Mouse (Mus musculus) frontal cortex, adult 2 months (tissue): ENCODE data around the gene Sf3b4. TPM values are rescaled to one million over a fixed set of nuclear protein-coding genes. Genes with fewer than 3 reads are reported as not detected.

Experiments
- DNase-seq, 2 experiments: peaks; one replicate each; pipeline ENCODE4 v3.0.0; 2022; ENCODE audit warnings: low spot score in 1 of 2; ENCODE audit errors: extremely low spot score in 1 of 2
- polyA plus RNA-seq: library from polyadenylated mRNA; depleted of rRNA; stranded (reverse); fragments of >200 nt; gene quantifications from 2 replicates; pipeline ENCODE4 v1.2.3, GENCODE M21; 2012; rRNA removed

Sf3b4 gene
- polyA plus RNA-seq: 56.5 and 61.5 TPM in 2 replicates

DNA sequence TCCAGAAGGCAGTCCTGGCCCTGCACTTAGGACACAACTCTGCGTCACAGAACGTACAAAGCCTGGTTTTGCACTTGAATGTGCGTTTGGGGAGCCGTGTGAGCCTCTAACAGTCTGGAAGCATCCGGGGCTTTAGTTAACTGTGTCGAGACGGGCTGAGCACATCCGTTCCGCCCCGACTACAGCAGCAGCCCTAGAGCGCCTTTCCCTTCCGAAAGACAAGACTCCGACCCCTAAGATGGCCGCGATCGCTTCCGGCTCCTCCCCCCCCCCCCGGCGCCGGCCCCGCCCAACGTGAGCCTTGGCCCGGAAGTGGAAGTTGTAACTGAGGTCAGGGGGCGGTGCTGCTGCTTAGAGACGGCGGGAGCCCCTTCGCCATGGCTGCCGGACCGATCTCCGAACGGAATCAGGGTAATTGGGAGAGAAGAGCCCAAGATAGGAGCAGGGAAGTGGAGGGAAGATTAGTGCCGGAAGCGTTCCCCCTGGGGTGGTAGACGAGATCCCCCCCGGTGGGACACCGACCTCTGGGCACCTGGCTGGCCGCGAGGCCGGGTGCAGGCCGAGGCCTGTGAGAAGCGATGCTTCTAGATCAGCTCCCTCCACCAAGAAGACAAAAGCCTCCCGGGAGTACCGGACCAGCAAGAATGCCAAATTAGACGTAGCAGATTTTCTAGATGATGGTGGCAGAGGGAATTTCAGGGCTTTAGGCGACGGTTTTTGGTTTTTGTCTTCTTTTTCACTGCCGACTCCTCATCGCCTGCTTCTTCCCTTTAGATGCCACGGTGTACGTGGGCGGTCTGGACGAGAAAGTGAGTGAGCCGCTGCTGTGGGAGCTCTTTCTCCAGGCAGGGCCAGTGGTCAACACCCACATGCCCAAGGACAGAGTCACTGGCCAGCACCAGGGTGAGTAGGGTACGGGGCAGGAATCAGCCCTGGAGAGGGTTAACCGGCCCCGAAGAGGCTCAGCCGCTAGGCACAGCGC is at the start of gene Sf3b4:
TSS of gene Sf3b4 (plus strand) at position 136 of the 982 bp plus-strand sequence.
- peak; percentile 75 to 82 for DNase-seq

DNA sequence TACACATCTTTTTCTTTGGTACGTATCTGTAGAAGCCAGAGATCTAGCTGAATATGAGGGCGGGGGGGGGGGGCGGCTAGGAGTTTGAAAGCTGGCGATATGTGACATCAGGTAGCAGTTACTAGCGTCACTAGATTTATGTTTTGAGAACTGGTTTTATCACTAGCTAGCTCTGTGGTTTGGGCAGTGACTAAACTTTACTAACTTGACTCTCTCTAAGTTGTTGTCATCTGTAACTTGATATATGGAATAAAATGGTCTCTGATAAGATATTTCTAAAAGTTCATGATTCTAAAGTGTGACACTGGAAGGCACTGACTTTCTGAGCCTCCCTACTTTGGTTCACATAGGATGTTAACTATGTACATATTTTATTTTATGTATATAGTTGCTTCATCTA is 47.9 kb upstream of the Sf3b4 start:
- no peak for DNase-seq

DNA sequence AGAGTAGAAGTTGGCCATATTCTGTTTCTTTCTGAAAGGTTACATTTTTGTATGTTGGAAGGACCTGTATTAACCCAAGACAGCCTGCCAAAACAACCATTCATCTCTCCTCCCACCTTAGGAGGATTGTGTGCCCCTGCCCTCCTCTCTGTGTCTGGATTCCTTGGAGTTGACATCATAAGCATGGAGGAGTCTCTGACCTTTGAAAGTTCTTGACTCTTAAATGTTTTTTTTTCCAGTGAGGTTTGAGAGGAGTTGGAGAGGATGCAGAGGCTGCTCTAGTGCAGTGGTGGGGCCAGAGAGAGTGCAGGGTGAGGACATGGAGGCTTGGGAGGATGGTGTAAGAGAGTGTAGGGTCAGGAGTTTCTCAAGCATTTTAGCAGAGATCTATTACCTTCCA is 44.0 kb upstream of the Sf3b4 start:
- DNase-seq: no peak

DNA sequence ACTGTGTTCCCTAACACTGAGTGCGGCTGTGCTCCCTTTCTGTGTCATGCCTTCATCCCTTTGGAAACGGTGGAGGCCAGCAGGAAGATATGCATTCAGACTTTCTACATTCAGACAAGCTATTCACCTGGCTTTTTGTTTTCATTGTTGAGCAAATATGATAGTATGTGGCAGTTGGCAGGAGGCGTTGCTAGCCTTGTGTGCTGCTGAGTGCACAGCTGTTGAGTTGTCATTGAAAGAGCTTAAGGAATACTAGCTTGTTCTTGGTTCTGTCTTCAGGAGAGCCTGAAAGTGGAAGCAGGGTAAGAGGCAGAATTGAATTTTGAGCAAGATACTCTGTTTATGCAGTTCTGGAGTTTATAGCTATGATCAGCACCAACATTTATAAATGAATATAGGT is 39.7 kb upstream of the Sf3b4 start:
- no peak for DNase-seq

DNA sequence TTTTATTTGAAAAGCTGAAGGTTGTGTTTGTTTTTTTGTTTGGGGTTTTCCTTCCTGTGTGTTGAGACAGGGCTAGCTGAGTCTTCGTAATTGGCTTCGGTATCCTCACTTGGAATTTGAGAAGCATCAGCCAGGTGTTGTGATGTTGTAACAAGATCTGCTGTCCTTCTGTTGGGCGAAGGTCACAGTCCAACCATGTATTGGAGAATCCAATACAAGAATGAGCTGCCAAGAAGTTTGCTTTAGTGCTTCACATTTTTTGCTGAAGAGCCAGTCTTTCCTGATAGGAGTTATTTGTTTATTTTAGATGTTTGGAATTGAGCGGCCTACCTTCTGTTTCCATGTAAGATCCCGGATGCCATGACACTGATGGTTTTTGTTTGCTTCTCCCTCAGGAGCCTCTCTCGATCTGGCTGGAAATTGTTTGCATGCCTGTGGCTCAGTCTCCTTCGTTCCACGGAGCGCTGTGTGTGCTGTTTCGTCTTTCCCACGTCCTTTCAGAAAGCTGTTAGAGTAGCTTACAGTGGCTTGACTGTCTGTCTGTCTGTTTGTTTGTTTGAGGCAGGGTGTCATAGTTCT is 38.7 kb upstream of the Sf3b4 start:
- no peak for DNase-seq

DNA sequence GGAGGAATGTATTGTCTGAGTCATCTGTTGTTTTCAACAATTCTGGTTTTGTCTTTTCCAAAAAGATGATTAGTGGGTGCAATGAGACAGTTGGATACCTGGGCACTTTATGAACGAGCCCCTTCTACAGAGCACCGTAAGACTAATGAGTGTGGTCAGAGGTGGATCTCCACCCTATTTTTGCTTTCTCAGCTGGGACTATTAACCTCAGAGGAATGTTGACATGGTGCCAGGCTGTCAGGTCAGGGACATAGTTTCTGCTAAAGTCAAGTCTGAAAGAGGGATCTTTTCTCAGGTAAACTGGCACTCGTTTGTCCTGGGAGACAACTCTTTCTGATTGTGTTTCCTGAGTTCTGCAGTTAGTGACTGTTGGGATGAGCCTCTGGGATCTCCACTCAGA is 37.1 kb upstream of the Sf3b4 start:
- DNase-seq: no peak

DNA sequence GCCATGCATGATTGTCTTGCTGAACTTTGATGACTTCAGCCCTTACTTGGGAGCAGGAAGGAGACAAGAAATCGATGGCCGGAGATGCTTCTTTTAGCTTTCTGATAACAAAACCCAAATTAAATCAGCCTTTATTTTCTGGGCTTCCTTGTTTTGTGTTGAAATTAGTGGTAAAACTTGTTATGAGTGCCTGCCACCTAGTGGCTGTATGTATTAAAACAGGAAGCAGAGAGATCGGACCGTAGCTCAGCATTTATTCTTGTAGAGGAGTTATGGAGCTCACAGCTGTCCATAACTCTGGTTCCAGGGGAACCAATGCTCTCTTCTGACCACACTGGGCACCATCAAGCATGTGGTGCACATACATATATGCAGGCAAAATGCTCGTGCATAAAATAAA is 24.2 kb upstream of the Sf3b4 start:
- peak; percentile 47 to 87 for DNase-seq

DNA sequence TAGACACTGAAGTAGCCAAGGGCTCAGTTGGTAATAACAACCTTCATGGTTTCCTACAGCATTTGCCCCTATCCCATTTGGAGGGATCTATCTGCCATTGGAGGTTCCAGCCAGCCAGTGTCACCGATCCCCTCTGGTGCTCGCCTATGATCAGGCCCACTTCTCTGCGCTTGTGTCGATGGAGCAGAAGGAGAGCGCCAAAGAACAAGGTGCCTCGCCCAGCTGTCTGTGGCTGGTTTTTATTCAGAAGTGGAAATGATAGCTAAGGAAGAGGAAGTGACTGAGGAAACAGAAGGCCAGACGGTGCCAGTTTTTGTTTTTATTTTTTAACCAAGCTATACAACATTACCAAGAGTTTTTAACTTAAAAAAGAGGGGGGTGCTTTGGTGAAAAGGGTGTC is 20.3 kb upstream of the Sf3b4 start:
- no peak for DNase-seq

DNA sequence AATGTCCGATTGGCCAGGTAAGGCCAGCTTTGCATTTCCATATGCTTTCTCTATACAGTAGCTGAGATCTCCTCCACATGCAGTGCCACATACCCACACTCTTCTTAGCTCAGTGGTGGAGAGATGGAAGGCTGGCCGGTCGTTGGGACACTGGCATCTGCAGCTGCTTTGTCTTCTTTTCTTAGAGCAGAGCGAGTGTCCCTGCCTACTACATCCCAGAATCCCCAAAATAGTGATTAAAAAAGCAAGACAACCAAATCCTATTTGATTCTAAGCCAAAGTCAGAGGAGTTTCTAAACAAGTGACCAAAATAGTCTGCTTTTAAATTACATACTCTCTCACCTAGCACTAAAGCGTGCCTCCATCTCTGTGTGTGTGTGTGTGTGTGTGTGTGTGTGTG is 19.5 kb upstream of the Sf3b4 start:
- peak in 1 of 2 experiments; percentile 42 for DNase-seq

DNA sequence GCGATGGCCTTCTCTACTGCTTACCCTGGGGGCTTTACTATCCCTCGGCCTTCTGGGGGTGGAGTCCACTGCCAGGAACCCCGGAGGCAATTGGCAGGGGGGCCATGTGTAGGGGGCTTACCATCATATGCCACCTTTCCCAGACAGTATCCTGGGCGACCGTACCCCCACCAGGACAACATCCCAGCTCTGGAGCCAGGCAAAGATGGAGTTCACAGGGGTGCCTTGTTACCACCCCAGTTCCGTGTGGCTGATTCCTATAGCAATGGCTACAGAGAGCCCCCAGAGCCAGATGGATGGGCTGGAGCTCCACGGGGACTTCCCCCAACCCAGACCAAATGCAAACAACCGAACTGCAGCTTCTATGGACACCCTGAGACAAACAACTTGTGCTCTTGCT is 16.6 kb upstream of the Sf3b4 start:
- DNase-seq: no peak

DNA sequence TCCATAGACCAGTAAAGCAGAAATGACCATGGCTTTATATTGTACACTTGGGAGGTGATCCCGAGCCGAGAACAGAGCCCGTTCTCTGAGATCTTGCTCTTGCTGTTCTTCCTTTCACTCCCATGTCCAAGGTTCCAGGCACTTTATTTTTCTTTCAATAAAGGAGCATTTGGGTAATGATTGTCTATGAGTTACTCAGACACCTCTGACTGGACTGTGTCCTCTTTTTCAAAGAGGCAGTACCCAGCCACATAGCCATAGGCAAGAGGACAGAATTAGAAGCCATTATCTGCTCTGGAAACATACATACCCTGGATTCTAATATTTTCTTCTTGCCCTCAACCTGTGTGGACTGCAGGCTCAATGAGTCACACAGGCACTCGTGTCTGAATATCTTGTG is 12.3 kb upstream of the Sf3b4 start:
- no peak for DNase-seq

DNA sequence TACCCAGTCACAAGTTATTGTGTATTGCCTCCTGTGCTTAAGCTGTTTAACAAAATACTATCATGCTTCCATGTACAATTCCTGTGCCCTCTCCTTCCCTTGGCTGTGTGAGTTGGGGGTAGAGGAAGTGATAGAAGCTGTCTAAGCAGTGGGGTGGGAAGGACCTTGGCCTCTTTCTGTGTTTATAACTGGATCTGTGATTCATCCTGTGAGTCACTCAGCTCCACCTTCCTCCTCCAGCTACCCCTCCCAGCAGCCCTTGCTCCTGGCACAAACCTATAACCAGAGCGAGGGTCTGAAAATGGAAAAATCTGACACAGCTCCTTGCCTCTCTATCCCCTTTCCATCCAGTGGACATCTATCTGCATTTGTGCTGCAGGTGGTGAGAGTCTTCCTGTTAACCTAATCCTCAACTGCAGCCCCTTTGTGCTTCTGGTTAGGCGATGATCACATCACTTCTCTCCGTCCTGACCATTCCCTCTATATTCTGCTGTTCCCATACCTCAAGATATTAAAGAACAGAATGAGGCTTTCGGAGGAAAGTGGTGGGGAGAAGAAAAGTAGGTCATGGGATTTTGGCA is 11.8 kb upstream of the Sf3b4 start:
- DNase-seq: peak in 1 of 2 experiments; percentile 76

DNA sequence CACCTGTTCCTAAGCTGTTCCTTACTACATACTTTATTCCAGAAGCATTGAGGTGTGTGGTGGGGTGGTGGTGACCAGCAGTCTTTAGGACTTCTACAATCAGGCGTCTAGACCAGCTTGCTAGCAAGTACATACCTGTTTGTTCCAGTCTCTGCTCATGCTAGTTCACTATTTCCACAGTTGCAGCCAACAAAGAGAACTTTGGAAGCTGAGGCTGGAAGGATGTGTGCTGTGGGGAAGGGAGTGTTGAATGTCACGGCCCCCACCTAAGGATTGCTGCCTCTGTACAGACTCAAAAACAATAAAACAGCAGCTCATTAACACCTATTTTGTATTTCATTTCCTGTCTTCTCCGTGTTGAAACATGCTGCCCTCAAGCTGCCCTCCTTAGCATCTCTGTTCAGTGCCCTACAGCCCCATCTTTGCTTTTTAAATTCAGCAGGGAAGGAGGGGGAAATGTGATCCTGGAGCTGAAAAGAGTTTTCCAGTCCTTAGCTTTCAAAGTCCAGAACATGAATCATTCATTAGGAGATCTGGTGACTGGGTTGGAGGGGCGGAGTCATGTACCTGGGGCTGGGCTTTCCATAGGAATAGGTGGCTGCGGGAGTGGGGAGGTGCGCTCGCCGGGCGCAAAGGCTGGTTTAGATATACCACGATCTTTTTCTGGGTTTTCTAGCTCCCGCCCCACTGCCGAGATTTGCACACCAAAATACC is 11.2 kb upstream of the Sf3b4 start:
- peak in 1 of 2 experiments; percentile 77 for DNase-seq

DNA sequence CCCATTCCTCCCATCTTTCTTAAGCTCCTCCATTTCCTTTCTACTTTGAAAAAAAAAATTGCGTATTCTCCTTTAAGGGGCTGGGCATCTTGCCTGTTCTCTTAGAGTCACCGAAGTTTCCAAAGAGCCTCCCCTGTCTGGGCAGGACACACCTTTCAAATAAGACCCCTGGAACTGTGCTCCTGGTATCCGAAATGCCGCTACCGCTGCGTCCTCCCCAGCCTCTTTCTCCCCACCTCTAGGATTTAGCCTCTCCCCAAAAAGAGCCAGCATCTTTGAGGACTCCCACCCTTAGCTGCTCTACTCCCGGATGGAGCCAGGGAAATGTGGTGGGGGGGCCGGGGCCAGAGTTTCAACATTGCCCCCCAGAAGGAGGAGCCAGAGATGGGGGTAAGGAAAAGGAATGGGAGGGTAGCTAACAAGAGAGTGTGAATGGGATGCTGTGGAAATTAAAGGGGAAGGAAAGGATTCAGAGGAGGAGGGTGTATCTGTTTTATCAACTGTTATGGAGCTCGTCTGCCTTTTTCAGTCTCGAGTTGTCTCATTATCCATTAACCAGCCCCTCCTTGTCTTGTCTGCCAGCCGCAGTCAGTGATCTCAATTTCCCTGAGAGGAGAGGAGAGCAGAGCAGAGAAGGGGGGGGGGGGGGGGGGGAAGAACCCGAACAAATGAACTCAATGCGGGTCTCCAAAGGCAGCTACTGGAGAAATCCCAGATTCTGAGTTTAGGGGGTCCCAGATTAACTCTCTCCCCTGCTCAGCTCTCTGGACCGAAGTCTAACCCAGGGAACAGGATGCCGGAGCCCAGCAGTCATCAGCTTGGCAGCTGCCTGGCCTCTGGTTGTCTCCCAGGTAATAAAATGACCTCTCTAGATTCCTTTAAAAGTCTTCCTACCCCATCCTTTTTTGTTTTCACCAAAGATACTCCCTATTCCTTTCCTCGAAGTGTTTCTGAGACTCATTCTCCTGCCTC is 10.0 kb upstream of the Sf3b4 start, which contains the start of gene Mtmr11:
TSS of gene Mtmr11 (plus strand) at position 136 of the 972 bp plus-strand sequence.
- no peak for DNase-seq

DNA sequence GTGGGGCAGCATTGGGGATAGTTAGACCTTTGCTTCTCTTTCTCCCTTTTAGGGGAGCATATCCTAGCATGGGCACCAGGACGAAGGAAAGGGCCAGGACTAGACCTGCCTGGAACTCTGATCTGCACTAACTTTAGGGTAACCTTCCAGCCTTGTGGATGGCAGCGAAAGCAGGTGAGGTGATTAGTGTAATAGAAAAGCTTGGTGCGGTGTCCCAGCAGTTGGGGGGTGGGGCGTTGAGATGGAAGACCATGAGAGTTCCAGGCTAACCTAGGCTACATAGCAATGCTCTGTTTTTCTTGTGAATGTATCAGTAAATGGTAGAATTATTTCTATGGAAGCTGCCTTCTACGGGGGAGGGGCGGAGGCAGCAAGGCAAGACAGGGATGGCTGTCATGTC is 9.1 kb upstream of the Sf3b4 start:
- no peak for DNase-seq

DNA sequence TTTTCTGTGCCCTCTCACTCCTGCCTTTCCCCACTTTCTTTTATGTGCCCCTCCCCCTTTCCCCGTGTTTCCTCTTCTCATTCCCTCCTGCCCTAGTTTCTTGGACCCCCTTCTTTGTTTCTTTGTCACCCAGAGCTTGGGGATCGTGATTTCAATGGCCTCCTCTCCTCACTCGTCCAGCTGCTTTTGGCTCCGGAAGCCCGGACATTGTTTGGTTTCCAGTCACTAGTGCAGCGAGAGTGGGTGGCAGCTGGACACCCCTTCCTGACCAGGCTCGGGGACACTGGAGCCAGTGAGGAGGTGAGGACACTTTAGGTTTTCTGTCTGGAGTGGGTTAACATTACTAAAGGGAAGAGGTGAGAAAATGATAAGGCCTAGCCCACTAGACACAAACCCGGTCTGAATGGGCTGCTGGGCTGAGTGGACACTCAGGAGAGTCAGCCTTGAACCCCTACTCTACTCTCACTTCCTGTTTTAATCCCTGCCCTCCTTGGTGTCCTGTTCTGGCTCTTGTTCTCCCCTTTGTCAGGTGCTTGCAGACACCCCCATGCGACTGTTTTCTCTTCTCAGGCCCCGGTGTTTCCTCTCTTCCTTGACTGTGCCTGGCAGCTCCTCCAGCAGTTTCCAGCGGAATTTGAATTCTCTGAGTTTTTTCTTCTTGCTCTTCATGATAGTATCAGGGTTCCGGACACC is 3.5 kb upstream of the Sf3b4 start:
- DNase-seq: no peak

DNA sequence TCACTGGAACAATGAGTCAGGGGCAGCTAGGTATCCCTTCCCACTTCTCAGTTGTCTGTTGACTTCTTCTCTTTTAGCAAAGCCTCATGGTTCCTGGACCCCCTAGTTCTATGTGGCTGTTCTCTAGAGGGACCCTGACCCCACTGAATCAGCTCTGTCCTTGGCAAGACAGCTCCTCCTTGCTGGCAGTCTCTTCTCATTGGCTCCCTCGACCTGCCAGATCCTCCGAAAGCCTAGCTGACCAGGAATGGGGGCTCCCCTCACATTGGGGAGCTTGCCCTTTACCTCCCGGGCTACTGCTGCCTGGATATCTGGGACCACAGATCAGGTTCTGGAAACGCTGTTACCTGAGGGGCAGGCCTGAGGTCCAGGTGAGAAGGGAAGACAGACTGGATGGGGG is 1.9 kb upstream of the Sf3b4 start:
- DNase-seq: no peak

DNA sequence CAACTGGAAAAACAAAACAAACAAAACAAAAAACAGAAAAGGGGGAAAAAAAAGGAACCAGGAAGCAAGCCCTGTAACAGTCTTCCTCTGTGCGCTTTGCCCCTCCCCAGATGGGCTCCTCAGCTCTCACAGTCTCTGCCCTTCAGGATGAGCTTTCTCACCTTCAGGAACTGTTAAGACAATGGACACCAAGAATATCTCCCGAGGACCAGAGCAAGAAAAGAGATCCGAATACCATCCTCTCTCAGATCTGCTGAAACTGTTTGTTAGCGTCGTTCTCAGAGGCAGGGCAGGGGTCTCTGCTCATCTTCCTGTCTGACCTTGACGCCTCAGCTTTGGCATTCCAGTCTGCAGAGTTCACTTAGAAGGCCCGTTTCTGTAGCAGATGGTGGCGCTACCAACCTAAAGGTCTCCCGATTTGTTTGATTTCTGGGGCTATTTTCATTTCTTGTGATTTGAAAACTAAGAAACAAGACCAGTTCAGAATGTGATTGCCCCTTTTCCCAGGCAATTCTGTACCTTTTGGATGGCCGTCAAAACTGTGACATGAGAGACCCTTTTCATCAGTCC is 1.1 kb upstream of the Sf3b4 start:
- no peak for DNase-seq
